Mouse (Mus musculus): Measurements from ENCODE around the gene Zdhhc16. TPM values are rescaled to one million over a fixed set of nuclear protein-coding genes. Genes with fewer than 3 reads are reported as not detected.

Zdhhc16 gene
- total and polyA plus RNA-seq, 3 experiments, result 25.6 to 36.7 (median 29.7) TPM

- H3K27me3 ChIP-seq (ENCODE audit: insufficient read depth, low read length), result peaks cover 24% of the 10 kb centered on the region
- H3K36me3 ChIP-seq (replicated peaks), result peaks cover 15% of the 10 kb centered on the region
- peak overlapping the region; percentile 86 for H3K4me3 ChIP-seq (ENCODE audit: low read depth, low read length)
- no peak for ATAC-seq (ENCODE audit: extremely low read depth, insufficient number of reproducible peaks, low FRiP score, poor library complexity, severe bottlenecking)
- TF ChIP-seq TAL1 (conservative IDR thresholded peaks at IDR 0.05; ENCODE audit: low read depth, low read length) (no peak), GATA1 (IDR thresholded peaks at IDR 0.05; ENCODE audit: borderline replicate concordance, low read length) (no peak), POLR2AphosphoS5 (IDR thresholded peaks at IDR 0.05; ENCODE audit: insufficient replicate concordance, low read depth, low read length) (no peak), CTCF (IDR thresholded peaks at IDR 0.05; ENCODE audit: low read depth, low read length) (no peak), GATA2 (IDR thresholded peaks at IDR 0.05; ENCODE audit: borderline replicate concordance, low read depth, low read length) (no peak)
- H3K4me1 ChIP-seq (ENCODE audit: insufficient read depth, low read depth, low read length), result peaks cover 25% of the 10 kb centered on the region
- no peaks in the 10 kb centered on the region for H3K9me3 ChIP-seq (replicated peaks)
- DNase-seq (ENCODE audit: low spot score), result no peak
Observed at GRCm38 (mm10) chr19:41981931-41982790, 48.9 kb downstream of the Zdhhc16 start.

DNA sequence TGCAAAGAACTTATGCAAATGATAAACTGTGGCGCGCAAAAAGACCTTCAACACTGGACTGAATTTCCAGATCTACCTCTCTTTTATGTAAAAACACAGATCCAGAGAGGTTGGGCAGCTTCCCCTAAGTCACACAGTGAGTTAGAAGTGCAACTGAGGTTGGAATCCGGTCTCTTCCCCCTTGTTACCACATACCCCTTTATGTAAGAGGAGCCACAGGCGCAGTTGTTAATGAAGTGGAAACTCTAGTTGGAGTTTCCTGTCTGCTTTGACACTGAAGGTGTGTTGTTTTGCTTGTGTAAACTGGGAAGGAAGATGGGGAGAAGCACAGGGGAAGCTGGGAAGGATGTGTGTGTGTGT, 49.5 kb downstream of the Zdhhc16 start:
- Histone ChIP-seq H3K4me3 (ENCODE audit: low read depth, low read length) (no peak overlapping the region; the same call in 1 of the 2 replicates), H3K36me3 (replicated peaks) (peaks cover 9% of the 10 kb centered on the region), H3K9me3 (replicated peaks) (no peaks in the 10 kb centered on the region), H3K4me1 (ENCODE audit: insufficient read depth, low read depth, low read length) (peaks cover 25% of the 10 kb centered on the region), H3K27me3 (ENCODE audit: insufficient read depth, low read length) (peaks cover 25% of the 10 kb centered on the region)
- no peak for ATAC-seq (ENCODE audit: extremely low read depth, insufficient number of reproducible peaks, low FRiP score, poor library complexity, severe bottlenecking)
- TF ChIP-seq GATA1 (IDR thresholded peaks at IDR 0.05; ENCODE audit: borderline replicate concordance, low read length) (no peak), POLR2AphosphoS5 (IDR thresholded peaks at IDR 0.05; ENCODE audit: insufficient replicate concordance, low read depth, low read length) (no peak), CTCF (IDR thresholded peaks at IDR 0.05; ENCODE audit: low read depth, low read length) (no peak), GATA2 (IDR thresholded peaks at IDR 0.05; ENCODE audit: borderline replicate concordance, low read depth, low read length) (no peak), TAL1 (conservative IDR thresholded peaks at IDR 0.05; ENCODE audit: low read depth, low read length) (no peak)
- no peak for DNase-seq (ENCODE audit: low spot score)

DNA sequence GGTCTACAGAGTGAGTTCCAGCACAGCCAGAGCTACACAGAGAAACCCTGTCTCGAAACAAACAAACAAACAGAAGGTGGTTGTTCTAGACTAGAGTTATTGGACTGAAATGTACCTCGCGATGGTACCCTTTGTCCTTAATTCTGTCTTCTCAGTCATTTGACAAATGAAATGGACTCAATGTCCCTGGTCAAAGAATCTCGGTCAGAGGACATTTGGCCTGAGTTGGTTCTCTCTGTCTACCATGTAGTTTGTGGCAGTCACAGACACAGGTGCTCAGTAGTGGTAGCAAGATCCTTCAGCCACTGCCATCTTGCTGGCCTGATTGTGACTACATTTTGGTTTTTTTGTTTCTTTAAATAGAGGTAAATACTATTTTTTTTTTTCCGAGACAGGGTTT, 52.7 kb downstream of the Zdhhc16 start:
- DNase-seq (ENCODE audit: low spot score), result no peak
- no peak for TF ChIP-seq CTCF (IDR thresholded peaks at IDR 0.05; ENCODE audit: low read depth, low read length)
- no peak for TF ChIP-seq GATA1 (IDR thresholded peaks at IDR 0.05; ENCODE audit: borderline replicate concordance, low read length)
- no peak for TF ChIP-seq POLR2AphosphoS5 (IDR thresholded peaks at IDR 0.05; ENCODE audit: insufficient replicate concordance, low read depth, low read length)
- no peak for TF ChIP-seq GATA2 (IDR thresholded peaks at IDR 0.05; ENCODE audit: borderline replicate concordance, low read depth, low read length)
- no peak for TF ChIP-seq TAL1 (conservative IDR thresholded peaks at IDR 0.05; ENCODE audit: low read depth, low read length)
- Histone ChIP-seq H3K9me3 (replicated peaks) (no peaks in the 10 kb centered on the region), H3K4me1 (ENCODE audit: insufficient read depth, low read depth, low read length) (peaks cover 23% of the 10 kb centered on the region), H3K27me3 (ENCODE audit: insufficient read depth, low read length) (peaks cover 27% of the 10 kb centered on the region), H3K4me3 (ENCODE audit: low read depth, low read length) (no peak overlapping the region), H3K36me3 (replicated peaks) (no peaks in the 10 kb centered on the region)
- ATAC-seq (ENCODE audit: extremely low read depth, insufficient number of reproducible peaks, low FRiP score, poor library complexity, severe bottlenecking), result no peak

DNA sequence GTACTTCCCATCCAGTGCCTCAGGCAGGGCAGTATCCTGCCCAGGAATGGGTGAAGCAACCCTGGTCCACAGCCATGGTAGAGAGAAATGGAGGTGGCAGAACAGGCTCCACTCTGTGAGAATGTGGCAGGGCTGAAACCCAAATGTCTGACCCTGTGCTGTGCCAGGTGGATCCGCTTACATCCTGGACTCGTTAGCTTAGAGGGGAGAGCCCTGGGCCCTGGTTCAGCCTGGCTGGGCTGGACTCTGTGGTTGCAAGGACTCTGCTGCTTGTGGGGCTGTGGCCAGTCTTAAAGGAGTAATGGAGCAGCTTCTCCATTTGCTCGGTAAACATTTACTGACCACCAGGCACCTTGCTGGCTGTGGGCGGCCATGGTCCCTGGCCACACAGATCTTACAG, 53.9 kb downstream of the Zdhhc16 start:
- Histone ChIP-seq H3K4me3 (ENCODE audit: low read depth, low read length) (no peak overlapping the region), H3K4me1 (ENCODE audit: insufficient read depth, low read depth, low read length) (peaks cover 19% of the 10 kb centered on the region), H3K9me3 (replicated peaks) (no peaks in the 10 kb centered on the region), H3K36me3 (replicated peaks) (no peaks in the 10 kb centered on the region), H3K27me3 (ENCODE audit: insufficient read depth, low read length) (peaks cover 21% of the 10 kb centered on the region)
- no peak for DNase-seq (ENCODE audit: low spot score)
- TF ChIP-seq CTCF (IDR thresholded peaks at IDR 0.05; ENCODE audit: low read depth, low read length), result no peak
- TF ChIP-seq GATA1 (IDR thresholded peaks at IDR 0.05; ENCODE audit: borderline replicate concordance, low read length), result no peak
- no peak for TF ChIP-seq TAL1 (conservative IDR thresholded peaks at IDR 0.05; ENCODE audit: low read depth, low read length)
- TF ChIP-seq POLR2AphosphoS5 (IDR thresholded peaks at IDR 0.05; ENCODE audit: insufficient replicate concordance, low read depth, low read length), result no peak
- no peak for ATAC-seq (ENCODE audit: extremely low read depth, insufficient number of reproducible peaks, low FRiP score, poor library complexity, severe bottlenecking)

GRCm38 (mm10) chr19:41989810-41990209, 56.5 kb downstream of the Zdhhc16 start:
- H3K4me1 ChIP-seq (ENCODE audit: insufficient read depth, low read depth, low read length), result peaks cover 10% of the 10 kb centered on the region
- peaks cover 5% of the 10 kb centered on the region; the same call in 1 of the 2 replicates for H3K27me3 ChIP-seq (ENCODE audit: insufficient read depth, low read length)
- TF ChIP-seq GATA1 (IDR thresholded peaks at IDR 0.05; ENCODE audit: borderline replicate concordance, low read length) (no peak), TAL1 (conservative IDR thresholded peaks at IDR 0.05; ENCODE audit: low read depth, low read length) (no peak), GATA2 (IDR thresholded peaks at IDR 0.05; ENCODE audit: borderline replicate concordance, low read depth, low read length) (no peak)
- H3K9me3 ChIP-seq (replicated peaks), result no peaks in the 10 kb centered on the region
- DNase-seq (ENCODE audit: low spot score), result no peak
- no peaks in the 10 kb centered on the region for H3K36me3 ChIP-seq (replicated peaks)
- H3K4me3 ChIP-seq (ENCODE audit: low read depth, low read length), result no peak overlapping the region
- no peak for ATAC-seq (ENCODE audit: extremely low read depth, insufficient number of reproducible peaks, low FRiP score, poor library complexity, severe bottlenecking)

- ATAC-seq (ENCODE audit: extremely low read depth, insufficient number of reproducible peaks, low FRiP score, poor library complexity, severe bottlenecking), result no peak
- peaks cover 10% of the 10 kb centered on the region for H3K4me1 ChIP-seq (ENCODE audit: insufficient read depth, low read depth, low read length)
- H3K36me3 ChIP-seq (replicated peaks), result no peaks in the 10 kb centered on the region
- peaks cover 7% of the 10 kb centered on the region; the same call in 1 of the 2 replicates for H3K27me3 ChIP-seq (ENCODE audit: insufficient read depth, low read length)
- no peak for DNase-seq (ENCODE audit: low spot score)
- no peaks in the 10 kb centered on the region for H3K9me3 ChIP-seq (replicated peaks)
- no peak overlapping the region for H3K4me3 ChIP-seq (ENCODE audit: low read depth, low read length)
- TF ChIP-seq GATA1 (IDR thresholded peaks at IDR 0.05; ENCODE audit: borderline replicate concordance, low read length) (no peak), POLR2AphosphoS5 (IDR thresholded peaks at IDR 0.05; ENCODE audit: insufficient replicate concordance, low read depth, low read length) (no peak), CTCF (IDR thresholded peaks at IDR 0.05; ENCODE audit: low read depth, low read length) (no peak), TAL1 (conservative IDR thresholded peaks at IDR 0.05; ENCODE audit: low read depth, low read length) (no peak), GATA2 (IDR thresholded peaks at IDR 0.05; ENCODE audit: borderline replicate concordance, low read depth, low read length) (no peak)
Observed at GRCm38 (mm10) chr19:41991926-41992477, 58.7 kb downstream of the Zdhhc16 start.

Data from G1E (cell line).